Mouse (Mus musculus): Measurements from ENCODE around the gene Gnaz. TPM values are rescaled to one million over a fixed set of nuclear protein-coding genes. Genes with fewer than 3 reads are reported as not detected.

The Gnaz gene
- total RNA-seq (2014; fragmentation: Nextera tagmentation) (0.96 TPM in 1 of 2 replicates, not detected in the other), total RNA-seq (2017) (2.1 TPM in 1 of 2 replicates, not detected in the other)

- ATAC-seq (replicated peaks; ENCODE audit: low FRiP score, low TSS enrichment, poor library complexity, severe bottlenecking): peak; percentile 98
Observed at GRCm38 (mm10) chr10:74966850-74967451, at the start of gene Gnaz. Gene Gnaz (plus strand): TSS chr10:74967177.

- no peak for ATAC-seq (replicated peaks; ENCODE audit: low FRiP score, low TSS enrichment, poor library complexity, severe bottlenecking)
Observed at GRCm38 (mm10) chr10:74919277-74919676, 47.7 kb upstream of the Gnaz start.

- ATAC-seq (replicated peaks; ENCODE audit: low FRiP score, low TSS enrichment, poor library complexity, severe bottlenecking): peak; percentile 90
Observed at GRCm38 (mm10) chr10:74920853-74921567, 46.0 kb upstream of the Gnaz start.

DNA sequence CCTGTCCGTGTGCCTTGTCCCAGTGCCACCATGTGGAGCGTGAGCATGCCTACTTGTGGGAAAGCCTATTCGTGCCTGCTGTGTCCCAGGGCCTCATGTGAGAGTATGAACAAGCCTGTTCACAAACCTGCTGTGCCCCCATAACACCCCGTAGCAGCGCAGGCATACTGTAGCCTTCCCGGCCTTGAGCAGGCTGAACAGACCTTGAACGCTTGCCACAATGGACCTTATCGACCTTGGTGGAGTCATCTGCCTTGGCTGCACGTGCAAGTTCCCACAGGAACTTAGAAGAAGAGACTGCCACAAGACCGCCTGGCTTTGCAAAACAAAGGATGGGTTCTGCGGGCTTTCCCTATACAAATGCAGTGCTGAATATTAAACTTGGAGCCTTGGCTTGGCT is 45.4 kb upstream of the Gnaz start:
- ATAC-seq (replicated peaks; ENCODE audit: low FRiP score, low TSS enrichment, poor library complexity, severe bottlenecking): no peak

- ATAC-seq (replicated peaks; ENCODE audit: low FRiP score, low TSS enrichment, poor library complexity, severe bottlenecking): peak; percentile 76
Observed at GRCm38 (mm10) chr10:74922763-74923162, 44.2 kb upstream of the Gnaz start.

DNA sequence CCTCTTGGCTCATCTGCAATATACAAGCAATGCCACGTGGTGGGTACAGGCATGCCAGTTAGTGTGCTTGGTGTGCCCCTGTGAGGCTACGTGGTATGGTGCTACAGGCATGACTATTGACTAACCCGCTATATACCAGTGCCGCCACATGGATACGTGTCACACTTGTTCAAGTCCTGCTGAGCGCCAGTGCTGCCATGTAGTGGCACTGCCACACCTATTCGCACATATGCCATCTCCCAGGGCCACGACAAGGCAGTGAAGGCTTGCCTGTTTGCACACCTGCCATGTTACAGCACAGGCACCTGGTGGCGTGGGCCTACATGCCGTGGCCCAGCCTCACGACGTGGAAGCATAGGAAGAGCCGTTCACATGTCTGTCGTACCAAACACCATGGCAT is 42.7 kb upstream of the Gnaz start:
- ATAC-seq (replicated peaks; ENCODE audit: low FRiP score, low TSS enrichment, poor library complexity, severe bottlenecking): no peak

DNA sequence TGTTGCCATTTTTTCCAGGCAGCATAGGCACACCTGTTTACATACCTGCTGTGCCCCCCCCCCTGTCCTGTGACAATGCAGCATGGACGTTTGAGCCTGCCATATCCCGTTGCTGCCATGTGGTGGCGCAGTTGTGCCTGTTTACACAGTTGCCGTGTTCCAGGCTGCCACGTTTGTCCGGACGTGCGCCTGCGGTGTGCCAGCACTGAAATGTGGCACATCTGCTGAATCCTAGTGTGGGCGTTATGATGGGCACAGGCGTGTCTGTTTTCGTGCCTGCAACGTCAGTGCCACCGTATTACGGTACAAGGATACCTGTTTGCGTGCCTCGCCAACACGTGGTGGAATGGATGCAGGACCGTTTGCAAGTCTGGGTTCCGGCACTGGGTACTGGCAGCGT is 41.7 kb upstream of the Gnaz start:
- peak; percentile 51 for ATAC-seq (replicated peaks; ENCODE audit: low FRiP score, low TSS enrichment, poor library complexity, severe bottlenecking)

DNA sequence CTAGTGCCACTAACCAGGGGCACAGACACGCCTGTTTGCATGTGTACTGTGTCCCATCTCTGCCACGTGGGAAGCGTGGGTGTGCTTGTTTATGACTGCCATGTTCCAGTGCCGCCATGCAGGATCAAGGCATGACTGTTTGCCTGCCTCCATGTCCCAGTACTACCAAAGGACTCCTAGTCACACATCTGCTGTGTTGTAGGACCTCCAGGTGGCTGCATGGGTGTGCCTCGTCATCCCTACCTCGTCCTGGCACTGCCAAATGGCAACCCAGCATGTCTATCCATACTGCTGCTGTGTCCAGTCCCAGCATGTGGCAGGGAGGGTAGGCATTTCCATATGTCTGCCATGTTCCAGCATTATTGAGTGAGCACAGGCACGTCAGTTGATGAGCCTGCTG is 38.7 kb upstream of the Gnaz start:
- no peak for ATAC-seq (replicated peaks; ENCODE audit: low FRiP score, low TSS enrichment, poor library complexity, severe bottlenecking)

DNA sequence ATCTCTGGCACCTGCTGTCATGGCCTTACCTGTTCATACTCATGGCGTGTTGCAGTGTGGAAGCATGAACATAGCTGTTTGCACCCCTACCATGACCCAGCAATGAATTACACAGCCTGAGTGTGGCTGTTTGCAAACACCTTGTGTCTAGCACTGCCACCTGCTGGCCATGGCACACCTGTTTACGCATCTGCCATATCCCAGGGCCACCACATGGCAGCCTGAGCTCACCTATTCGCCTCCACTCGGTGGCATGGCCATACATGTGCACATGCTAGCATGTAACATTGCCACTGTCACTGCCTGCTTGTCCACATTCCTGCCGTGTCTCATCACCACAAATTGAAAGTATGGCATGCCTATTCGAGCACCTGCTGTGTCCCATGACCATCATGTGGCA is 37.4 kb upstream of the Gnaz start:
- 0 out of 2 replicates have a peak, but pooled peaks have one; percentile 43 for ATAC-seq (replicated peaks; ENCODE audit: low FRiP score, low TSS enrichment, poor library complexity, severe bottlenecking)

DNA sequence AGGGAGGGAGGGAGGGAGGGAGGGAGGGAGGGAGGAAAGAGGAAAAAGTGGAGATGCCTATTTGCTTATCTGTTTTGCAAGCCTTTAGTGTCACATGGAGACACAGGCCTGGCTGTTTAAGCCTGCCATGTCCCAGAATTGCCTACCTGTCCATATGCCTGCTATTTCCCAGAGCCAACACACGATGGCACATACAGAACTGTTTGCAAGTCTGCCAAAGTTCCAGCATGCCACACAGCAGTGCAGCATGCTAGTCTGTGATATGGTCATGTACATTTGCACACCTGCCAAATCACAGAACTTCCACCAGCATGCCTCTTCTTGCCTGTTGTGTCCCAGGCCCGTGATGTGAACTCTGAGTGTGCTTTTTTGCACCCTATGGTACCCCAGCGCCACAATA is 36.4 kb upstream of the Gnaz start:
- no peak for ATAC-seq (replicated peaks; ENCODE audit: low FRiP score, low TSS enrichment, poor library complexity, severe bottlenecking)

GRCm38 (mm10) chr10:74931631-74932030 is 35.3 kb upstream of the Gnaz start:
- ATAC-seq (replicated peaks; ENCODE audit: low FRiP score, low TSS enrichment, poor library complexity, severe bottlenecking): no peak

DNA sequence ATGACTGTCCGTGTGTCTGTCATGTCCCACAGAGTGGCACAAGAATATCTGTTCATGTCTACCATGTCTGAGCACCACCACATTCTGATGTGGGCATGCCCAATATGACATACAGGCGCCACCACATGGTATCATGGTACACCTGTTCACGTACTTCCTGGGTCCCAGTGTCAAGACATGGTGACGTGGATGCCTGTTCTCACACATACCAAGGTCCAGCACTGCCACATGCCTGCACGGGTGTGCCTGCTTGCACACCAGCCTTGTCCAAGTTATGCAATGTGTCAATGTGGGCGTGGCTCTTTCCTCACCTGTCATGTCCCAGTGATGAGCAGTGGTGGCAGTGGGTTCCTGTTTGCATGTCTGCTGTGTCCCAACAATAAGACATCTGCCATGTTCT is 34.5 kb upstream of the Gnaz start:
- no peak for ATAC-seq (replicated peaks; ENCODE audit: low FRiP score, low TSS enrichment, poor library complexity, severe bottlenecking)

DNA sequence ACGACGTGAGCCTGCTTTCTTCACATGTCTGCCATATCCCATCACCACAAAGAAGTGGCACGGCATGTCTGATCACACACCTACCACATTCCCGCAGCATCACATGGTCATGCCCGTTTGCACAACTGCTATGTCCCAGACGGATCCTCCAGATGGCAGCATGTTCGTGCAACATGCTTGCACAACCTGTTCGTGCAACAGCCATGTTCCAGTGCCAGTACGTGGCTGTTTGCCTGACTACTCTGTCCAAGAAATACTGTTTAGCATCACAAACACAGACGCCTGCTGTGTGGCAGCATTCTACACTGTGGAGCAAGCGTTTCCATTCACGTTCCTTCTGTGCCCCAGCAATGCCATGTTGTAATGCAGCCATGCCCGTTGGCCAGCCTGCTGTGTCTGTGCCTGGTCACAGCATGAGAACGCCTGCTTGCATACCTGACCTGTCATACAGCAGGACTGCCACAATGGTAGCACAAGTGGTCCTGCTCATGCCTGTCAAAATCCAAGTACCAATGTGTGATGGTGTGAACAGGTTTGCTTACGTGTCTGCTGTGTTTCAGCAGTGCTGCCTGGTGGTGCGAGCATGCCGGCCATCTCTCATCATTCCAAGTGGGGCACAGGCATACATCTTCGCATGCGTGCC is 33.3 kb upstream of the Gnaz start:
- ATAC-seq (replicated peaks; ENCODE audit: low FRiP score, low TSS enrichment, poor library complexity, severe bottlenecking): no peak

- ATAC-seq (replicated peaks; ENCODE audit: low FRiP score, low TSS enrichment, poor library complexity, severe bottlenecking): no peak
Observed at GRCm38 (mm10) chr10:74934521-74934920, 32.5 kb upstream of the Gnaz start.

DNA sequence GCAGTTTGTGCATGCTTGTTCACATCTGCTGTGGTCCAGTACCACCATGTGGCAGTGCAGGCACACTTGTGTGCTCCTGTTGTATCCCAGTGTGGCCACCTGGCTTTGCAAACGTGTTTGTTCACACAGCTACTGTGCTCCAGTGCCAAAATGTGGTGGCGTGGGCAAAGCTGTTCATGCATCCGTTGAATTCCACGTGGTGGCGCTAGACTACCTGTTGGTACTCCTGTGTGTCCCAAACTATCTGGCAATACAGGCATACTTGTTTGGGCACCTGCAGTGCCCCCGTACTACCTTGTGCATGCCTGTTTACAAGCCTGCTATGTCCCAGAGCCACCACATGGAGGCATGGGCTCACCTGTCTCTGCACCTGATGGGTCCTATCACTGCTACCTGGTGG is 32.0 kb upstream of the Gnaz start:
- ATAC-seq (replicated peaks; ENCODE audit: low FRiP score, low TSS enrichment, poor library complexity, severe bottlenecking): peak; percentile 40; the same call in 1 of the 2 replicates

DNA sequence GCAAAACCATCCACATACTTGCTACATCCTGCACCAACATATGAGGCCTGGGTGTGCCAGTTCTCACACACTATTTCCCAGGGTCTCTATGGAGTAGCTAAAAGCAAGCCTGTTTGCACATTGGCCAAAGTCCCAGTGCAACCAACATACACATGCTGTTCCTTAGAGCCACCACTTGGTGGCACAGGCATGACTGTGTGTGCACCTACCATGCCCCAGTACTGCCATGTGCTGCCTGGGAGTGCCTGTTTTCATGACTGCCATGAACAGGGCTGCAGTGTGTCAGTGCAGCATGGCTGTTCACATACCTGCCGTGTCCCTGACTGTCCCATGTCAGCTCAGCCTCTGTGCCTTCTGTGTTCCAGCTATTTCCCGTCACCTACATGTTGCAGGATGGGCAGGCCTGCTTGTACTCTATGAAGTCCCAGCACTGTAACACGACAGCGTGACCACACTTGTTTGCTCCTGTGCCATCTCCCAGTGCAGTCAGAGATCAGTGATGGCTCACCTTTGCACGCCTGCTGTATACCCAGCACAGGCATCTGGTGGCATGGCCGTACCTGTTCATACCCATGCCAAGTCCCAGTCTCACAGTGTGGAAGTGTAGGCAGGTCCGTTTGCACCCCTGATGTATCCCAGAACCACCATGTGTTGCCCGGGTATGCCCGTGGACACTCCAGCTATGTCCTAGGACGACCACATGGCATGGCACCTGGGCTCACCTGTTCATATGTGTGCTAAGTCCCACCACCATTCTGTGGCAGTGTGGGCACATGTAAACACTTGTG is 29.8 kb upstream of the Gnaz start:
- peak; percentile 76 for ATAC-seq (replicated peaks; ENCODE audit: low FRiP score, low TSS enrichment, poor library complexity, severe bottlenecking)

DNA sequence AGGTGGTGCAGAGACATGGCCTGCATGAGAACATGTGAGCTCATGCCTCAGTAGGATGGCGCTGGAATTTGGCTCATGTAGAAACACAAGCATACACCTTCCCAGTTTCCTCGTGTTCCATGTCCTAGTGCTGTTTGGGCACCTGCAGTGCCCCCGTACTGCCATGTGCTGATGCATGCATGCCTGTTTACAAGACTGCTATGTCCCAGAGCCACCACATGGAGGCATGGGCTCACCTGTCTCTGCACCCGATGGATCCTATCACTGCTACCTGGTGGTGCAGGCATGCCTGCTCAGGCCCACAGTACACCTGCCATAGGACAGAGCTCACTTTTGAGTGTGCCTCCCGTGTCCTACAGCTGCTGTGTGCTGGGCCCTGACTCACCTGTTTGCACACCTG is 28.6 kb upstream of the Gnaz start:
- no peak for ATAC-seq (replicated peaks; ENCODE audit: low FRiP score, low TSS enrichment, poor library complexity, severe bottlenecking)

DNA sequence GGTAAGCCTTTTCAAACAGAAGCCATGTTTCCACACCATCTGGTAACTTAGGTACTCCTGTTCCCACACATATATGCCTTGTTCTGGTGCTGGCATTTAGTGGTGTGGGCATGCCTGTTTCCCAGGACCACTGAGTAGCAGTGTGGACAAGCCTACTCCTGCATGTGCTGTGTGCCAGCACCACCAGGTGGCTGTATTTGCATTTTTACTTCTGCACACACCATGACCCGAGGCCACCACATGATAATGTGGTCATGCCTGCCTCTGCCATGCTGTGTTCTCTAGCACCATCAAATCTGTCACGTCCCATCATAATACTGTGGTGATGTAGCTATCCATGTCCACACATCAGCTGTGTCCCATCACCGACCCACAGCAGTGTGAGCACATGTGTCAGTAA is 27.7 kb upstream of the Gnaz start:
- no peak for ATAC-seq (replicated peaks; ENCODE audit: low FRiP score, low TSS enrichment, poor library complexity, severe bottlenecking)

- ATAC-seq (replicated peaks; ENCODE audit: low FRiP score, low TSS enrichment, poor library complexity, severe bottlenecking): no peak
Observed at GRCm38 (mm10) chr10:74940795-74941194, 26.2 kb upstream of the Gnaz start.

DNA sequence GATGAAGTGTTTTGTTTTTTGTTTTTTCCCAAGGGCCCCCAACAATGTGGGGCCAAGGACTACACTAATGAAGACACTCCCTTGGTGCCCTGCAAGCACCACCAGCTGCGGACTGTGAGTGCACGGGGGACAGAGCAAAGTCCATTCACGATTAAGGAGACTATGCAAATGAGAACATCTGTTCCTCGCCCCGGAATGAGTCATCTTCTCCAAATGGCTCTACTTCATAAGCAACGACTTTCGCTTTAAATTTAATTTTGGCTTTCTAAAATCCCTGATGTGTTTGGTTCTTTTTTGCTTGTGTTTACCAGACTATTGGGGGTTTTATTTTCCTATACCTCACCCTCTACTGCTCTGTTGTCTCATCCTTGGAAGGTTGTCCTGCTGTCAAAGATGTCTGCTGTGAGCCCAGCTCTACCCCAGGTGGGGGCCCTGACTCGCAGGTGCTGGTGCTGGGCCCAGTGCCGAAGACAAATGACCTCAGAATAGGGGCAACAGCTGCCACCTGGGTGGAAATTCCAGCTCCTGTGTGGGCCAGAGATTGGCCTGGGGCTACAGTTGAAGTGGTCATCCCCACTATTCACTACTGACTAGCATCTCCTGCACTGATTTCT is 14.0 kb upstream of the Gnaz start:
- no peak for ATAC-seq (replicated peaks; ENCODE audit: low FRiP score, low TSS enrichment, poor library complexity, severe bottlenecking)

Measured in megakaryocyte-erythroid progenitor cell, adult 5-6 weeks (primary cell).